Mouse (Mus musculus) G1E (cell line): ENCODE measurements around the gene Tigd4. TPM values are rescaled to one million over a fixed set of nuclear protein-coding genes. Genes with fewer than 3 reads are reported as not detected.

Experiments
- ATAC-seq: 2 replicates; pipeline ENCODE4 v1.8.0; 2016; ENCODE audit warnings: mild to moderate bottlenecking; ENCODE audit not compliant: insufficient number of reproducible peaks, poor library complexity, low FRiP score, severe bottlenecking; ENCODE audit errors: extremely low read depth
- DNase-seq: peaks from one replicate; pipeline ENCODE4 v3.0.0; 2012; ENCODE audit warnings: low spot score
- H3K27me3 ChIP-seq: 2 replicates; pipeline ENCODE4 v1.6.1; 2012; ENCODE audit warnings: mild to moderate bottlenecking, low read length, inconsistent platforms; ENCODE audit not compliant: insufficient read depth
- H3K36me3 ChIP-seq: replicated peaks from 2 replicates; pipeline ENCODE3; 2012; ENCODE audit warnings: mild to moderate bottlenecking, inconsistent platforms
- H3K4me1 ChIP-seq: 2 replicates; pipeline ENCODE4 v1.6.1; 2012; ENCODE audit warnings: low read depth, low read length, inconsistent platforms, mixed read lengths; ENCODE audit not compliant: insufficient read depth
- H3K4me3 ChIP-seq: 2 replicates; pipeline ENCODE4 v1.5.1; 2012; ENCODE audit warnings: low read depth, mild to moderate bottlenecking, inconsistent platforms, low read length, moderate library complexity, mixed read lengths
- H3K9me3 ChIP-seq: replicated peaks from 2 replicates; pipeline ENCODE4 v1.6.1; 2012; ENCODE audit warnings: inconsistent platforms
- CTCF ChIP-seq: IDR thresholded peaks from 2 replicates; pipeline ENCODE4 v1.5.1; 2012; ENCODE audit warnings: low read depth, low read length, inconsistent platforms, mixed read lengths
- GATA1 ChIP-seq: IDR thresholded peaks from 2 replicates; pipeline ENCODE4 v1.6.1; 2012; ENCODE audit warnings: borderline replicate concordance, low read length, inconsistent platforms, mixed read lengths
- GATA2 ChIP-seq: IDR thresholded peaks from 2 replicates; pipeline ENCODE4 v1.6.1; 2012; ENCODE audit warnings: low read depth, low read length, inconsistent platforms, borderline replicate concordance
- POLR2AphosphoS5 ChIP-seq: IDR thresholded peaks from 2 replicates; pipeline ENCODE4 v1.6.1; 2012; ENCODE audit warnings: low read depth, low read length, inconsistent platforms; ENCODE audit not compliant: insufficient replicate concordance
- TAL1 ChIP-seq: conservative IDR thresholded peaks from 2 replicates; pipeline ENCODE4 v1.6.1; 2012; ENCODE audit warnings: low read depth, low read length, inconsistent platforms, mixed read lengths
- polyA plus RNA-seq: library from polyadenylated mRNA; stranded (reverse); fragments of >175 nt; gene quantifications from 2 replicates; pipeline ENCODE4 v1.2.3, GENCODE M21; 2012
- total RNA-seq, 2 experiments: library from RNA; stranded (forward) in 1 of 2; stranded (reverse) in 1 of 2; fragments of 200-1000 nt in 1 of 2; fragments of >200 nt in 1 of 2; fragmentation: Nextera tagmentation in 1 of 2; gene quantifications; 2 replicates each; pipeline ENCODE4 v1.2.3; 2014 to 2017

Gene Tigd4
- total and polyA plus RNA-seq, 3 experiments = 0.05 TPM; not detected in 2

DNA sequence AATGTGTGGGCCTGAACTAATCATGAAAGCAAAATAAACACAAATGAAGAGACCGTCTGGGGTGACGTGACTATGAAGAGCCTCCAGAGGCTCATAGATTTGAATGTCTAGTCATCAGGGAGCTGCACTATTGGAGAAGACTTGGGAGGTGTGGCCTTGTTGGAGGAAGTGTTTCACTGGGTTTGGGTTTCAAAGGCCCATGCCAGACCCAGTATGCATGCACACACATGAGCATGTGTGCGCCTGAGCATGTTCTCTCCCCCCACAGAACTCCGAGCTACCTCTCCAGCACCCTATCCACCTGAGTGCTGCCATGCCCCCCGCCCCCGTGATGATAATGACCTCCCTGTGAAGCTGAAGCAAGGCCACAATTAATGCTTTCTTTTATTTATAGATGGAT lies 23.8 kb upstream of the Tigd4 start:
- no peaks in the 10 kb centered on the region; the same call in 1 of the 2 replicates for H3K4me1 ChIP-seq
- DNase-seq = no peak
- no peak for ATAC-seq
- H3K27me3 ChIP-seq = no peaks in the 10 kb centered on the region
- H3K4me3 ChIP-seq = no peak overlapping the region
- no peak for TF ChIP-seq GATA2
- TF ChIP-seq GATA1 = no peak
- TF ChIP-seq CTCF = no peak
- no peak for TF ChIP-seq POLR2AphosphoS5
- TF ChIP-seq TAL1 = no peak
- peaks cover 8% of the 10 kb centered on the region for H3K36me3 ChIP-seq
- no peaks in the 10 kb centered on the region for H3K9me3 ChIP-seq

DNA sequence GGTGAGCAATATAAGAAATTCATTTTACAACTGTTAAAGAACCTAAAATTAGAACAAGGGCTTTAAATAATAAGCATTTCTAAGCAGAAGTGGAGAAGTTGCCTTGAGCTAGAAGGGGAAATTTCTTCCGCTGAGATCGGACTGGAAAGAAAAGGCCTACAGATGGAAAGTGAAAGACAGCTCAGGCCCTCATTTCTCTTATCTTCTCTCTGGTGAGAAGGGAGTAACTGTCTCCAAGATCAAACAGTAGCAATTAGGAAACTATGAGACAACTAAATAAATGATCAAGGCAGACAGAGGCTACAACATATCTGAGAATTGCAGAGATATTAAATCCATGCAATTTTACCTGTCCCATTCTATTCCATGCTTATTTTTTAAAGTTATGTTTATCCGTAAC lies 22.9 kb upstream of the Tigd4 start:
- H3K36me3 ChIP-seq = peaks cover 8% of the 10 kb centered on the region
- no peaks in the 10 kb centered on the region for H3K27me3 ChIP-seq
- H3K4me3 ChIP-seq = no peak overlapping the region
- no peaks in the 10 kb centered on the region for H3K9me3 ChIP-seq
- H3K4me1 ChIP-seq = no peaks in the 10 kb centered on the region; the same call in 1 of the 2 replicates
- TF ChIP-seq GATA2 (no peak), CTCF (no peak), POLR2AphosphoS5 (no peak), GATA1 (no peak), TAL1 (no peak)
- ATAC-seq (no peak), DNase-seq (no peak)

DNA sequence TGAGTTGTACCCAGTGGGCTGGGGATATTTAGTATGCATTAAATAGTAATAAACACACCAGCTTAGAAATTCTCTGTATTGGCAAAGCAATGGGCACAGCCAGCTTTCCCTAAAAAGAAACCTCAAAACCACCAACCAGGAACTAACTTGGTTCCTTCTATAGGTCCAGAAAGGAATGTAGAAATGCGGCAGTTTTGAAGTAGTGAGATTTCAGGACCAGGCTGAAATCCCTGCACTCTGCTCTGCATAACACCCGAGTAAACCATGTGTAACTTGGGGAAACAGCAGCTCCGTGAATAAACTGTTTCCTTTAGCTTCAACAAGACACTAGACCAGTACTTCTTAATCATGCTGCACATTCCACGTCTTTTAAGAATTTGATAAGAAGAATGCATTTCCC lies 12.7 kb upstream of the Tigd4 start:
- Histone ChIP-seq H3K27me3 (no peaks in the 10 kb centered on the region), H3K4me1 (peaks cover 34% of the 10 kb centered on the region), H3K9me3 (no peaks in the 10 kb centered on the region), H3K36me3 (no peaks in the 10 kb centered on the region), H3K4me3 (no peak overlapping the region)
- no peak for DNase-seq
- no peak for ATAC-seq
- TF ChIP-seq GATA2 (no peak), CTCF (no peak), GATA1 (no peak), TAL1 (no peak), POLR2AphosphoS5 (no peak)

DNA sequence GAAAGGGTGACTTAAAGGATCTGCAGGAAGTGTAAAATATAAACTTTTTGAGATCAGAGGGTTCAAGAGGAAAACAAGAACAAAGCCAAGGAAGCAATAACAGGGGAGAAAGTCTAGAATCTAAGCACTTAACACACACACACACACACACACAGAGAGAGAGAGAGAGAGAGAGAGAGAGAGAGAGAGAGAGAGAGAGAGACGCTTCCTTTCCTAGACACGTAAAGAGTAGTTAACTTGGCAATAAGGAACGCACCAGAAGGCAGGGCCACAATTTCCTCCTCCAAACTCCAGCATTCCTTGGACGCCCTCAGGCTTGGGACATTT lies 11.7 kb upstream of the Tigd4 start:
- no peaks in the 10 kb centered on the region for H3K27me3 ChIP-seq
- peaks cover 33% of the 10 kb centered on the region for H3K4me1 ChIP-seq
- peak overlapping the region; percentile 89 for H3K4me3 ChIP-seq
- ATAC-seq (no peak), DNase-seq (no peak)
- H3K36me3 ChIP-seq = no peaks in the 10 kb centered on the region
- TF ChIP-seq GATA2 (no peak), GATA1 (no peak), POLR2AphosphoS5 (no peak), TAL1 (no peak), CTCF (no peak)
- no peaks in the 10 kb centered on the region for H3K9me3 ChIP-seq

DNA sequence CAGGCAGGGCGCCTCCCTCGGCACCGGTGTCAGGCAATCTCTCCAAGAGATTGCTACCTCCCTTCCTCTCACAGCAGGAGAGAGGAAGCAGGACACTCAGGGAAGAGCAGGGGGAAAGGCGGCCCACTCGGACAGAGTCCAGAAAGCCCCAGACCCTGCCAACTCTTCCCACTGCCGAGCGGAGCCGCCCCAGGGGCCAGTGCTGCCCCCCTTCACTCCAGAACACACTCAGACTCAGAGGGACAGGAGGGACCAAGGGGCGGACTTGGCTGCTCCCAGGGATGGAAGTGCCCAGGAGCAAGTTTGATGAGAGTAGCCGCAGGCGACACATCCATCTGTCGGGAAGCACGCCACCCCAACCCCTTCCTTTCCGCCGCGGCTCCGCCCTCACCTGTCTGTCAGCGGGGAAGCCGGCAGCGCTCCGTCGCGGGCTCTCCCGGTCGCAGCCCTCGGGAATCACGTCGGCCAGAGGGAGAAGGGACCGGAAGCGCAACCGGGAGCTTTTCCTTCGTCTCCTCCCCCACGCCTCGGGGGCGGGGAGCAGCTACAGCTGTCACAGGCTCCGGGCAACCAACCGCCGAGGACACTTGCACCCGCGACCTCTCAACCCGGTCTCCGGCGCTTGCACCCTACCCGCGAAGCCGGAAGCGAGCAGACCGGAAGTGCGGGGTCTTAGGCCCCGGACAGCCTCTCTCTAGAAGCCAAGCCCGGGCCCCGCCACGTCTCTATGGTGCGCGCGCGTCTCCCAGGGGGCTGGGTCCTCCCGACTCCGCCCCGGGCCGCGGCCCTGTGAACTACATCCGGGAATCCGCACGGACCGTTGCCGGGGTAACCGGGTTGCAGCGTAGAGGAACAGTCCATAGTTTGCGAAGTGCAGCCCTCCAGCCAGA lies 11.1 kb upstream of the Tigd4 start, which contains the start of gene Arfip1:
Arfip1 (minus strand) TSS at position 603 of the 890 bp plus-strand sequence.
- Histone ChIP-seq H3K36me3 (no peaks in the 10 kb centered on the region), H3K4me1 (peaks cover 35% of the 10 kb centered on the region), H3K4me3 (peak within 1 kb of the TSS; percentile 89), H3K9me3 (no peaks in the 10 kb centered on the region), H3K27me3 (no peaks in the 10 kb centered on the region)
- peak; percentile 78 for DNase-seq
- TF ChIP-seq GATA2 = no peak
- TF ChIP-seq CTCF = no peak
- TF ChIP-seq TAL1 = no peak
- TF ChIP-seq POLR2AphosphoS5 = no peak
- TF ChIP-seq GATA1 = no peak
- ATAC-seq = peak; percentile 90

DNA sequence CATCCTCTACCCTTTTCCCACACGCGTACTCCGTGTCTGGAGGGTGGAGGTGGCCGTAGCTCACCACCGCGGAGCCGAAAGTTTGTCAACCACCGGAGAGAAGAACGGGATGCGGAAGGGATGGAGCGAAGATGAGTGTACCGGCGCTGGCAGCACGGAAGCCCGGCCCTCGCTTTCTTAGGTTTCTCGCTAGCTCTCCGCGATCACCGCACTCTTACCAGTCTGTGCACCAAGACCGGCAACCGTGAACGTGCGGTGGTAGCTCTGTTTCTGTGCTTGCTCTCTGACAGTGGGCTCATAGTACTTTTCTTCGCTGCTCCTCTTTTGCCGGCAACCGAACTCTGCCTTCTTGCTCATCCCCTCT lies 10.5 kb upstream of the Tigd4 start:
- no peaks in the 10 kb centered on the region for H3K9me3 ChIP-seq
- no peaks in the 10 kb centered on the region for H3K36me3 ChIP-seq
- TF ChIP-seq GATA2 (no peak), TAL1 (no peak), GATA1 (no peak), POLR2AphosphoS5 (no peak), CTCF (no peak)
- peaks cover 35% of the 10 kb centered on the region for H3K4me1 ChIP-seq
- DNase-seq (no peak), ATAC-seq (no peak)
- H3K4me3 ChIP-seq = peak overlapping the region; percentile 89
- H3K27me3 ChIP-seq = no peaks in the 10 kb centered on the region
